Mouse (Mus musculus) thymus, postnatal 0 days (tissue): ENCODE measurements around the gene Dnajc12. TPM values are rescaled to one million over a fixed set of nuclear protein-coding genes. Genes with fewer than 3 reads are reported as not detected.
A peak's percentile ranks its signal among the peaks of the same experiment; 100 is the strongest.
"Not testable (repeated sequence)": the region's sequence is repeated elsewhere in the genome, so short reads cannot be mapped to it uniquely, and the experiment has no call there.

Experiments used
- DNase-seq: peaks from one replicate; pipeline ENCODE4 v3.0.0-alpha.2; 2015; ENCODE audit warnings: low spot score
- polyA plus RNA-seq: library from polyadenylated mRNA; unstranded; fragments of >200 nt; fragmentation: Nextera tagmentation; extraction: Ambion mirVana; gene quantifications from 2 replicates; pipeline ENCODE4 v1.2.1, GENCODE M21; 2015

Dnajc12 gene
- polyA plus RNA-seq, 1 experiment from 2014 or later = 11.1 TPM

DNA sequence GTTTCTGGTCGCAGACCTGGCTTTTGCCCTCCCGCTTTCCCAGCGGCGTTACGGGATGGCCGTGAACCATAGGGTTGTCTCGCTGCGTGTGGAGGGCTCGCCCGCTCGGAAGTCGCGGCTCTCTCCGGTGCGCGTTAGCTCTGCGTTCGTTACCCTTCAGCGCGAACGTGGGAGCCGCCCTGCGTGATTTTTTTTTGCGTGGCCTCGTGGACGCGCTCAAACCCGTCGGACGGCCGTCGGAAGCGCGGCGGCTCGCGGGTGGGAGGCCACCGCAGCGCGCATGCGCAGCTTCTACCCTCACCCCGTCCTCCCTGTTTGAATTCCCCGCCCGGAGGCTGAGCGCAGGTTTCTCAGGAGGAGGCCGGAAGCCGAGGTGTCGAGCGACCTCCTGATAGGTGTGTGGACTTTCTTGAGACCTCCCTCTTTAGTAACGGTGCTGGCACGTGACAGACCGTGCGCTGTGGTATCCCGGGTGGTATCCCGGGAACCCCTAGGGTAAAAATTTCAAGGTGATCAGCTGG is 47.6 kb downstream of the Dnajc12 start, which contains the start of gene Ctnna3:
Gene Ctnna3 (plus strand): TSS at position 314 of the 521 bp plus-strand sequence.
- DNase-seq = peak; percentile 97

DNA sequence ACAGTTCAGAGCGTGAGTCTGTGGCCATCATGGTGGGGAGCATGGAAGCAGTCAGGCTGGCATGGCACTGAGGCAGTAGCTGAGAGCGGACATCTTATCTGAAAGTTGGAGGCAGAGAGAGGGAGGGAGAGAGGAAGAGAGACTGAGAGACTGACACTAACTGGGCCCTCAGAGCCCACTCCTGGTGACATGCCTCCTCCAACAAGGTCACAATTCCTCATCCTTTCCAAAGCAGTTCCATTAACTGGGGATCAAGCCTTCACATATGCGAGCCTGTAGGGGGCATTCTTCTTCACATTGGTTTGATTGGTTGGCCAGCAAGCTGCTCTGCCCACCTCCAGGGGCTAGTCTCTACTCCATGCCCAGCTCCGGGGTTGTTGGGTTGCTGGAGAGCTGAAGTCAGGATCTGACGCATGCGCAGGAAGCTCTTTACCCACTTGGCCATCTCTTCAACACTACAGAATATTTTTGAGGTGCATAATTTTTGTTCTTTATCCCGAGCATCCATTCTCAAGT is 49.0 kb downstream of the Dnajc12 start:
- no peak for DNase-seq

DNA sequence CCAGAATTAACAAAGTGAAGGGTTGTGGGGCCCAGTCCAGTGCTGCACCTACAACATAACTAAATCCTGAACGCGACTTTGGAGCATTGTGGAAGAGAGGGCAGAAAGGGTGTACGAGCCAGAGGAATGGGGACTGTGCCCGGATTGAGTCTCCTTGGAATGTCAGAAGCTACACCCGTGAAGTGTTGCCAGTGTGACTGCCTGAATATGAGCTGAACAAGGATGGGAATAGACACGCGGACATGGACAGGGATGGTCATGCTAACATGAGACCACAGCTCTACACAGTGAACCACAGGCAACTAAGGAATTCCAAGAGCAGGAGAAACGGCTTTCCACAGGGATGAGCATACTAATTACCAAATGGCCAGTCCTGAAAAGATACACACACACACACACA is 49.9 kb downstream of the Dnajc12 start:
- DNase-seq = no peak

DNA sequence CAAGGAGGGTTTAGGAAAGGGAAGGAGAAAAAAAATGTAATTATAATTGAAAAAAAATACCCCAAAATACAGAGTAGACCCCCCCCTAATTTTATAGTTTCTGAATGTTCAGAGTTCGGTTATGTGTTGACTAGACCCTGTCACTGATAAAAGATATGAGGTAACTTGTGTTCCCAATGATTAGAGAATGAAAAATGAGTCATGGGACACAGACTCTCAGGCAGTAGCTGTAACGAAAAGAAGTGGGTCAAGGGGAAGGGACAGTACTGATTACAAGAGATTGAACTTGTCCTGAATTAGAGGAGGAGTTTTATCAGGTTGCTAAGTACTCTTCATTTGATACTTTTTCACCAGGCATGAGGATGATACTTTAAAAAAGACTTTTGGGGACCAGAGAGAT is 50.6 kb downstream of the Dnajc12 start:
- no peak for DNase-seq

DNA sequence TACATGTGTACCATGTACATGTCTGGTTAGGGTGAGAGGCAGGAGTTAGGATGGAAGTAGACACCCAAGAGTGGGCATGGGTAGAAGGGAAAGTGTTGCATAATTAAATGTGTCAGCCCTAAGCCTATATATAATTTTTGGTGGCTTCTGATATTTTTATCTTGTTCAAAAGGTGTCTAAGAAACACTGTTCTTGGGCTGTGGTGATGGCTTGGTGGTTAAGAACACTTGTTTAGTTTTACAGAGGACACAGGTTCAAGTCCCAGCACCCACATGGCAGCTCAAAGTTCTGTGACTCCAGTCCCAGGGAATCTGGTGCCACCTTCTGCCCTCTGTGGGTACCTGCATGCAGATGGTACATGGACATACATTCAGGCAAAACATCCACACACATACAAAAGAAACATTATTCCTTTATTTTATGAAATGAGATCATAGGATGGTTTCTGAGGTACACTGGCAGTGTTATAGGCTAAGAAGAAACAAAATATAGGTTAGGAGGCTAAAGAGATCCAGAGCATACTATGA is 56.6 kb downstream of the Dnajc12 start:
- DNase-seq = no peak

DNA sequence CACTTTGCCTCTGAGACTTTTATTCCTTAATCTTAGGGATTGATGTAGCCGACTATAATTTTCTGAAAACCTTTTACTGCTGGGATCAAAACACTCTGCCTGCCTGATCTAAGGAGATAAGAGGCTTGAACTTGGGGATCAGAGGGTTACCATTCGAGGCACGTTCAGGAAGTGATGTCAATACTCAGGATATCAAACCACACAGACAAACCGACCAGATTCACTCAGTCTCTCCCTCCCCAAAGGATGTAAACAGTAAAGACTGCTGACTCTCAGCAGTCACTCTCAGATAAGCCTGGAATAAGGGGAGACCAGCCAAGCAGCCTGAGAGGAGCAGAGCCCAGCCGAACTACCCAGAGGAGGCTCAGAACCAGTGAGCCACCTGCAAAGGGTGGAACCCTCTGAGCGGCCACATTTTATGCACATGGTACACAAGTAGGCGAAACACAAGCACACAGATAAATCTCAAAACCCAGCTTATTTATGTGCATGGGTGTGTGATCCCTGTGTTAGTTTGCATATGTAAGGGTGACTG is 57.5 kb downstream of the Dnajc12 start:
- no peak for DNase-seq

DNA sequence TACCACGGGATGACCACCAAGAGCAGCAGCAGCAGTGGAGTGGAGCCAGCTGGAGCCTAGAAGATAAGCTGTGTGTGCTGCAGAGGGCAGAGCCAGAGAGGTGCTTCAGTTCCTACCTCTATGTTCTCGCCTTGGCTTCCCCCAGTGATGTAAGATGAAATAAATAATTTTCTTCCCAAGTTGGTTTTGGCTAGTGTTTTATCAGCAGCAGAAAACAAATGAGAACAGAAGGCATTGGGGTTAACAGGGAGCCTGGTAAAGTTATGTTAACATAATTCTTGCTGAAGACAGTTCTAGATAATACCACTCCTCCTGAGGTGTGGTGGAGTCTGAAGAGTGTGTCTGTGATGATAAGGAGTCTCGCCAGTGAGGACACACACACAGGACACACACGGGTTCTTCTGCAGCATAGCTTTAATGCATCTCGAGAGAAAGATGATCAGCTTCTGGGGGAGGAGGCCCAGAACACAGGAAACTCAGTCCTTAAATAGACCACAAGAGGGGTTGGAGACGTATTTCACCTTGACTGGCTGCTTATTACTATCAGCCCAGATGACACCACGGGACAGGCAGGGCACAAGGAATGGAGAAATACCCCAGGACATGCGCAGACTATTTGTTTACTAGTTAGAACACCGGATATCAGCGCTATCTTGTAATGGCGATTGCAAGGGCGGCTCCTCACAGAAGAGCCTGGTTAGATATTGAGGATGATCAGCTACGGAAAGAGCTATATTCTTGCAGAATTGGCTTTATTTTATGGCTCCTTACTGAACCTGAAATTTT is 62.6 kb downstream of the Dnajc12 start:
- DNase-seq = not testable (repeated sequence)

DNA sequence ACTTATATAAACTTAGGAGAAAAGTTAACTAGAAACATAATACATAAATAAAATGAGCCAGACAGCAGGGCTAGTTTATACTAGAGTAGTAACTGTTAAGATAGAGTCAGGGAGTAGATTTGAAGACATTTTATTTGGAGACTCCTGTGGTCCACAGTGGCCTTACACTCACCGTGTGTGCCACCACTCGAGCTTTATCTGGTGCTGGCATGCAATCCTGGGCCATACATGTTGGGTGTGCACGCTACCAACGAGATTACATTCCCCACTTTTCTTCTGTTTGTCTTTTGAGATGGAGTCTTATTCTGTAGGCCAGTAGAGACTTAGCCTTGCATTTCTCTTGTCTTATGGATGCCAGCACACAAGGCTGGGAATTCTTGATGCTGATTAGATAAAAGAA is 71.7 kb downstream of the Dnajc12 start:
- DNase-seq = no peak

DNA sequence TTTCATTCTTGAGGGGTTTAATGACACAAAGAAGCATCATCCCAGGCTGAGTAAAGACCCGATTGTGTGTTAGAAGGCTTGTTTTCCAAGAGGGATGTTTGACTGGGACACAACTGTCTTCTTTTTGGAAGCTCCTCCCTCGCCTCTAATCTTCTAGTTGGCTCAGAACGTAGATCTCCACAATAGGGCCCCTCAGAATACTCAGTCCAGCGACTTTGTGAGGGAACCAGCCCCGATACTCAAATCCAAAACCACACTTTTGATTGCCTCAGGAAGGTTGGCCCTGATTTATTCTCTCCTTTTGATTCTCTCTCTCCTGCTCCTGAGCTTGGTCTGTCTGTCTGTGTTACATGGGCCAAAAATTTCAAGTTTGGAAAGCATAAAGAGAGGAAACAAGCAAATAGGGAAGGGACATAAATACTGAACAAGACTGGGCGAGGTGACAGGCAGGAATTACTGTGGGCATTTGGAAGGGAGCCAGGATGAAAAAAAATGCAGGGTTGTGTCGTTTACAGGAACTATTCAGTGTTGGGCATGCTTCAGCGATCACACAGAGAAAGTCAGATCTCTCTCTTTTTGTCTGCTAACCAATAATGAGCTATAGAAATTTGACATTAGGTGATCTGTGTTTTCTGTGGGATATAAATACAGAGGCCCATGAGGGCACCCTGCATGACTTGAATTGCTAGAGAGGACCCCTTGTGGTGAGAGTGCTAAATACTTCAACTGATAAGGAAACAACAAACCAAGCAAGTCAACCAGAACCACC is 73.1 kb downstream of the Dnajc12 start:
- DNase-seq = no peak

DNA sequence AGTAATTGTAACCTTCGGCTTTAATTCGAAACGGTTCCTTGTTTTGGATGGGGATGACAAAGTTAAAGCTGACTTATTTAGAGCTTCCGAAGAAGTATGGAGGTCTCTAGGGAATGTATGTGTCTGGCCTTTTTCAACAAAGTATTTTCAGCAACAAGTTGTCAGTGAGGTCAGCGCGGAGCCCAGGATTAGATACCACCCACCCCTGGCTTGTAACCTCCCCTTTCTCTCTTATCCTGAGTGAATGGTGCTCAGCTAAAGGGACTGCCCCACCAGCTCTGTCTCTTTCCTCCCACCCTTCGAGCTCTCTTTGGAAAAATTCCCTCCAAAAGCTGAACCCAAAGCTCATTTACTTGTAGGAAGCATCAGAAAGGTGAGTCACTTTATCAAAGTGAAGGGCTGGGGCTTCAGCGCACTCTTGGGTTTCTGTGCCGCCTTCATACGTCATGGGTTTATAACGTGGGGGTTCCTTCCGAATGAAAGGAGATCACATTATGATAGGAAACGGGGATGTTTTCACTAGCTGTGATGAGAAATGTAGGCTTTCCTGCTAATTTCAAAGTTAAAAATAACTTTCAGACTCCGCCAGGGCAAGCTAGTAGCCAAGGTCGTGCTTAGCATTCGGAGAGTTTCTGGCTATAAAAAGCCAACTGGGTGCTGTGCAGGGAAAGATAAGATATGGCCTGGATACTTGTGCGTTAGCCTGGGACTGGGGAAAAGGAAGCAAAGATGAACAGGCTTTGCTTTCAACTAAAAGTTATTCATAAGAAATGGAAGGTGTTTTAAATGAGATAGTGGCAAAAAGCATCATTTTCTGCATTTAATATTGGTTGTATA is 75.3 kb downstream of the Dnajc12 start:
- no peak for DNase-seq

Other genes with a start within 250 kb of the Dnajc12 start
- gene Mypn, start 178.5 kb upstream of the Dnajc12 start, polyA plus RNA-seq = 0.04 and 0.08 TPM in 2 replicates
- gene Herc4, start 138.6 kb upstream of the Dnajc12 start, polyA plus RNA-seq = 34.5 and 43.3 TPM in 2 replicates
- 8.6 and 9.5 TPM in 2 replicates for gene Sirt1, start 739 bp upstream of the Dnajc12 start, polyA plus RNA-seq
- not detected in 2 replicates for gene Gm7075, start 39.3 kb downstream of the Dnajc12 start, polyA plus RNA-seq
- 0.36 and 0.48 TPM in 2 replicates for gene Ctnna3, start 47.7 kb downstream of the Dnajc12 start, polyA plus RNA-seq